In genomic region chr6:51825621-51826021, GRCm38 (mm10) we compare ENCODE assay signal across 14 mouse cellular contexts.
DNase-seq lines count a peak whose midpoint lies in the region; ATAC-seq and TF ChIP-seq lines count a peak whose summit lies in the region.
"Had no signal": no experiment of that assay in that cellular context is flagged by ENCODE, and none has a peak within 500 bp of the region (broad histone marks: within the 10 kb centered on the region; RNA-seq: fewer than 3 reads in every experiment).

No protein-coding gene starts in this region.

- DNase-seq in adrenal gland, adult 2 months, result peak; percentile 67
- no peak for DNase-seq in adrenal gland, adult 8-10 months
- DNase-seq in hindbrain, embryonic 10.5 days (ENCODE audit: low spot score), result no peak
- peak; percentile 62 for DNase-seq in midbrain, postnatal 0 days (ENCODE audit: low spot score)
- no peak for DNase-seq in midbrain, embryonic 11.5 days (ENCODE audit: low spot score, missing footprints)
- DNase-seq in gastrocnemius, postnatal 25 days, result no peak
- no peak for DNase-seq in thymus, postnatal 25 days
- DNase-seq: right cerebral cortex, adult 18-20 months; thymus, postnatal 36 days had no signal

- no peak overlapping the region for H3K9ac ChIP-seq in hindbrain, embryonic 12.5 days
- no peak overlapping the region for H3K9ac ChIP-seq in midbrain, postnatal 0 days (replicated peaks; ENCODE audit: low read length, poor library complexity, severe bottlenecking)
- no peak overlapping the region for H3K9ac ChIP-seq in midbrain, embryonic 11.5 days (ENCODE audit: low read length)
- H3K9ac ChIP-seq: liver, embryonic 14.5 days had no signal

- H3K27me3 ChIP-seq in hindbrain, embryonic 10.5 days (ENCODE audit: insufficient read depth, poor library complexity, severe bottlenecking), result 0 out of 2 replicates have a peak, but pooled peaks cover 3% of the 10 kb centered on the region
- peaks cover 3% of the 10 kb centered on the region; the same call in 1 of the 2 replicates for H3K27me3 ChIP-seq in hindbrain, embryonic 12.5 days
- H3K27me3 ChIP-seq in midbrain, postnatal 0 days (ENCODE audit: insufficient read depth, low read length), result no peaks in the 10 kb centered on the region
- no peaks in the 10 kb centered on the region for H3K27me3 ChIP-seq in midbrain, embryonic 11.5 days (ENCODE audit: control insufficient read depth, insufficient read depth, low read length)

- H3K4me1 ChIP-seq in hindbrain, embryonic 10.5 days (replicated peaks), result peaks cover 18% of the 10 kb centered on the region
- peaks cover 7% of the 10 kb centered on the region for H3K4me1 ChIP-seq in hindbrain, embryonic 12.5 days
- no peaks in the 10 kb centered on the region for H3K4me1 ChIP-seq in midbrain, postnatal 0 days (ENCODE audit: insufficient read depth, low read length)
- no peaks in the 10 kb centered on the region for H3K4me1 ChIP-seq in midbrain, embryonic 11.5 days (ENCODE audit: control insufficient read depth, insufficient read depth, low read length)

- H3K4me3 ChIP-seq in hindbrain, embryonic 10.5 days, result no peak overlapping the region
- no peak overlapping the region for H3K4me3 ChIP-seq in hindbrain, embryonic 12.5 days
- no peak overlapping the region for H3K4me3 ChIP-seq in midbrain, postnatal 0 days (ENCODE audit: low read depth, low read length)
- H3K4me3 ChIP-seq in midbrain, embryonic 11.5 days (ENCODE audit: low read depth, low read length), result no peak overlapping the region
- H3K4me3 ChIP-seq: midbrain, embryonic 10.5 days; myocyte had no signal

- TF ChIP-seq CTCF in midbrain, postnatal 0 days (IDR thresholded peaks at IDR 0.05), result no peak

- ATAC-seq in hindbrain, embryonic 12.5 days (ENCODE audit: low FRiP score), result no peak
- no peak for ATAC-seq in midbrain, postnatal 0 days (ENCODE audit: low FRiP score)
- ATAC-seq in midbrain, embryonic 11.5 days (ENCODE audit: low FRiP score), result no peak

- H3K36me3 ChIP-seq in hindbrain, embryonic 10.5 days, result no peaks in the 10 kb centered on the region
- H3K36me3 ChIP-seq in hindbrain, embryonic 12.5 days, result no peaks in the 10 kb centered on the region
- no peaks in the 10 kb centered on the region for H3K36me3 ChIP-seq in midbrain, postnatal 0 days (ENCODE audit: insufficient read depth, low read length)
- H3K36me3 ChIP-seq in midbrain, embryonic 11.5 days (ENCODE audit: control insufficient read depth, insufficient read depth, low read length), result no peaks in the 10 kb centered on the region
- H3K36me3 ChIP-seq: midbrain, embryonic 10.5 days had no signal

- H3K9me3 ChIP-seq in hindbrain, embryonic 10.5 days, result no peaks in the 10 kb centered on the region
- 0 out of 2 replicates have a peak, but pooled peaks cover 4% of the 10 kb centered on the region for H3K9me3 ChIP-seq in hindbrain, embryonic 12.5 days (replicated peaks)
- H3K9me3 ChIP-seq in midbrain, postnatal 0 days (ENCODE audit: low read length), result no peaks in the 10 kb centered on the region
- no peaks in the 10 kb centered on the region for H3K9me3 ChIP-seq in midbrain, embryonic 11.5 days (ENCODE audit: control insufficient read depth, low read length)
- H3K9me3 ChIP-seq: midbrain, embryonic 10.5 days had no signal

- no peak overlapping the region for H3K4me2 ChIP-seq in hindbrain, embryonic 12.5 days (replicated peaks)
- H3K4me2 ChIP-seq in midbrain, postnatal 0 days (ENCODE audit: low read depth, low read length, poor library complexity, severe bottlenecking), result no peak overlapping the region
- H3K4me2 ChIP-seq in midbrain, embryonic 11.5 days, result no peak overlapping the region

- 53% methylated on average over 4 of the region's 4 CpGs for WGBS in hindbrain, embryonic 10.5 days
- 40% methylated on average over 4 of the region's 4 CpGs for WGBS in hindbrain, embryonic 12.5 days
- 49% methylated on average over 4 of the region's 4 CpGs for WGBS in midbrain, postnatal 0 days
- 74% methylated on average over 4 of the region's 4 CpGs for WGBS in midbrain, embryonic 11.5 days

- peak overlapping the region; percentile 42; the same call in 1 of the 2 replicates for H3K27ac ChIP-seq in hindbrain, embryonic 10.5 days
- H3K27ac ChIP-seq in hindbrain, embryonic 12.5 days, result no peak overlapping the region
- no peak overlapping the region for H3K27ac ChIP-seq in midbrain, postnatal 0 days (ENCODE audit: low read depth, low read length)
- no peak overlapping the region for H3K27ac ChIP-seq in midbrain, embryonic 11.5 days (ENCODE audit: low read depth, low read length)
- H3K27ac ChIP-seq: liver, embryonic 14.5 days; stomach, postnatal 0 days had no signal

Comparison
In these comparisons a context has a peak if more than half of its experiments do, and no peak if none do; other contexts are left out.
1. DNase-seq: peak in adrenal gland, adult 2 months (single experiment) and midbrain, postnatal 0 days (single experiment); none in adrenal gland, adult 8-10 months (single experiment), hindbrain, embryonic 10.5 days (single experiment), midbrain, embryonic 11.5 days (single experiment), gastrocnemius, postnatal 25 days (single experiment) and thymus, postnatal 25 days (single experiment).